Mouse (Mus musculus) brain, embryonic 18.5 days (tissue): ENCODE measurements around the gene Pard3b.

Source experiments
- DNase-seq: peaks from one replicate; pipeline ENCODE4 v3.0.0-alpha.2; 2012; ENCODE audit warnings: low read depth, low spot score

Pard3b gene

GRCm38 (mm10) chr1:61638347-61639111, at the start of gene Pard3b:
Gene Pard3b (plus strand): TSS chr1:61638824.
- no peak for DNase-seq

DNA sequence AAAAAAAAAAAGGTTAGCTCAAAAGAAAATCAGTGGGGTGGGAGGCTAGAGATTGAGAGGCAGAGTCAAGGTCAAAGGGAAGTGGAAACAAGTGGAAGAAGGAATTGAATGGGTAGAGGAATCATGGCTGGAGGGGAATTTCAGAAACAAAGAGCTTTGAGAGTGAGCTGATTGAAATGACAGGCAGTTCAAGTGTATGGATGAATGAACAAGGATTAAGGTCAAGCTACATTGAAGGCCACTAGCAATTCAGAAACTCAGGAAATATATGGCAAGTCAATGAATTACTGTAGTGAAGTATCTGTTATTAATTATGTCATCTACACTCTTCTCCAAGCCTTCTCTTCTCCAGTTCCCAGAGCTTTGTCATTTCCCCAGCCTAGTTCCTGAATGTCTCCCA, 22.4 kb upstream of the Pard3b start:
- no peak for DNase-seq

DNA sequence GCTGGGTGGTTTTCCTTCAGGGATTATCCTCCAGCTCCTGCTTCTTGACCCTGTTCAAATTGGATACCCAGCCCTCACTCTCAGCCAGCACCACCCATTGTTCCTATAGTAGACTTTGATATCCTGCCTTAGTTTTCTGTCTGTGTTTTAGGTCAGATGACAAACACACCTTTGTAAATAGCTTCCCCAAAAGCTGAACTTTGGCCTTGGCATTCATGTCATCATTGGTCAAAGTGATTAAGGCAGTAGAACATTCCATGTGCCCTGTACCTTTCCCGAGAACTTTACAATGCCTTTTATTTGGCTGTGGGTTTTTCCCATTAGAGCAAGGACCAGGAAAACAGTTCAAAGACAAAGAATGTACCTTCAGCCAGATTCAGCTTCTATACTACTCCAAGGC, 18.0 kb upstream of the Pard3b start:
- DNase-seq: no peak

GRCm38 (mm10) chr1:61629857-61630256, 8.8 kb upstream of the Pard3b start:
- DNase-seq: no peak

- no peak for DNase-seq
Observed at GRCm38 (mm10) chr1:61639114-61640093, 780 bp downstream of the Pard3b start.

DNA sequence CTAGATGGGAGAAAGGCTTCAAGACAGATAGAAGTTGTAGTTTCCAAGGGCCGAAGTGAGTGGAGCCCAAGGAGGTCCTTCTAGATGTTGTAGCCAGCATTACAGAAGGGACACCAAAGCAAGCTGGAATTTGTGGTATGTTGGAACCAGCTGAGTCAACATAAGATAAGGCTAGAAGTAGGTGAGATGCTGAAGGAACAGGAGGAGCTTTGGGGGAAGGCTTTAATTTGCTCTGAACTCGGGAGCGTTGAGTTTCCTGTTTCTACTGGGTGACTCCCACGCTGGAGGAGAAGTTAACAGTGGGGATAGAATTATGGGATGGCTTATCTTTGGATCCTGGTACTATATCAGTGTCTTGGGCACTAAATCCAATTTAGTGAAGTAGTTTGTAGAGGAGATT, 3.3 kb downstream of the Pard3b start:
- no peak for DNase-seq

GRCm38 (mm10) chr1:61645062-61645461, 6.4 kb downstream of the Pard3b start:
- no peak for DNase-seq

- no peak for DNase-seq
Observed at GRCm38 (mm10) chr1:61649964-61650363, 11.3 kb downstream of the Pard3b start.

DNA sequence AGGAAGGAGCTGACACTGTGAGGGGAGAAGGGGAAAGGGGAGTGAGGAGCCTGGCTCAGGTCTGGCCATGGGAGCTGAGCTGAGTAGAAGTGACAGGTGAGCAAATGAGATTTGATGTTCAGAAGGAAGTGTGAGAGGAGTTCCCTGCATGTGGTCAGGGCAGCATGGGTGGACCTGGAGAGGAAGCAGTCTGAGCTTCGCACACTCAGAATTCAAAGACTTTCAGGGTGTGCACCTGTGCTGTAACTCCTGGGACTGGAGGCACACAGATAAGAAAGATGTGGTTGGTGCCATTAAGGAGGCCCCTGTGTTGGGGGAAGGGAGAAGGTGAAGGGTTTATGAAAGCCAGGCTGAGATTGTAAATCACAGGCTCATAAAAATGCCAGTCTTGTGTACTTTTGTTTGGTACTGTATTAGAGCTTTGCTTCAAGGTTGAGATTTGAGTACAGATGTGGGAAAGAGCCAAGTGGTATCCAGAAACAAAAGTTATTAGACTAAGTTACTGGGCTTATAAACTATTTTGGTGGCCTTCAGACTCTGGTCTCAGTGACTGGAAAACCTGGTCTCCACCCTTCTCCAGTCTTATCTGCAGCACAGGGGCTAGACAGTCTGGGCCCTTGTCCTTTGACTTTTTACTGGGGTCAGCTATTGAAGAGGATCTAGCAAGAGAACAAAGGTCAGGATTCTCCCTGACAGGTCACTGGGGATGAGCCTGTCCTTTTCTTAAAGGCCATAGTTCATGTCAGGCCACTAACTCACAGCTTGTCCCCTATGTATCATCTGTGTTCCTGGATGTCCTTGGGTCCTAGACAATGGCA, 13.0 kb downstream of the Pard3b start:
- DNase-seq: no peak

- no peak for DNase-seq
Observed at GRCm38 (mm10) chr1:61657760-61658159, 19.1 kb downstream of the Pard3b start.

- DNase-seq: no peak
Observed at GRCm38 (mm10) chr1:61659931-61660330, 21.3 kb downstream of the Pard3b start.

GRCm38 (mm10) chr1:61685221-61685814, 46.7 kb downstream of the Pard3b start:
- no peak for DNase-seq

DNA sequence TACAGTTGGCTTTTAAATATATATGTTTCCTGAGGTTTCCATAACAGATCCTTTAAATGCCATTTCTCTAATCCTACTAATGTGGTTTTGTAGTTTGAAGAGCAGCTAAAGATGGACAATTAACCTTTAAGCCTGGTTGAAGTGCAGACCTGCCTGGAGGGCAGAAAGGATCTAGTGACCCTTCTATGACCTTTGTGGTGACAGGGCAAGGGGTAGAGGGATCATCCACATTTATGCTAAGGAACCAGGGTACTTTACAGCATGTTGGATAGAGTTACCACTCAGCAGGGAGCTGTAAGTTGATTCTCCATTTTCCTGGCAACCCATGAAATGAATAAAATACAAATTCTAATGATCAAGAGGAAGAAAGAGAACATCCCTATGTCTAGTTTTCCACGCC, 47.3 kb downstream of the Pard3b start:
- DNase-seq: no peak

GRCm38 (mm10) chr1:61688301-61688700, 49.7 kb downstream of the Pard3b start:
- no peak for DNase-seq

- no peak for DNase-seq
Observed at GRCm38 (mm10) chr1:61698462-61699218, 60.0 kb downstream of the Pard3b start.

- DNase-seq: no peak
Observed at GRCm38 (mm10) chr1:61709812-61710211, 71.2 kb downstream of the Pard3b start.

GRCm38 (mm10) chr1:61711523-61711922, 72.9 kb downstream of the Pard3b start:
- no peak for DNase-seq

- no peak for DNase-seq
Observed at GRCm38 (mm10) chr1:61729654-61730053, 91.0 kb downstream of the Pard3b start.

DNA sequence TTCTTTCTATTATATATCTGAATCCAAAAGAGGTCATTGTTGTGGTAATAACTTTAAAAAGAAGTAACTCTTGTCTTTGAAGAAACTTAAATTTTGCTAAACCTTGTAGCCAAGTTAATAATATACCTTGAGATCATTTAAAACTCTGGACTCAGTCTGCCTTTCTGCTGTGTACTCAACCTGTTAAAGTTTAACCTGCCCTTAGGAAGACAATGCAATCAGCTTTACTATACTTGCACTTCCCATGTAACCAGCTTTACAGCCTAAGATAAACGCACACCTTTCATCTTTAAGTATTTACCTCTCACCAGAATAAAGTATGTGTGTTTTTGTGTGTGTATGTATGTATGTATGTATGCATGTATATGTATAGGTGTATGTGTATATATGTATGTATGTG, 97.9 kb downstream of the Pard3b start:
- DNase-seq: no peak

DNA sequence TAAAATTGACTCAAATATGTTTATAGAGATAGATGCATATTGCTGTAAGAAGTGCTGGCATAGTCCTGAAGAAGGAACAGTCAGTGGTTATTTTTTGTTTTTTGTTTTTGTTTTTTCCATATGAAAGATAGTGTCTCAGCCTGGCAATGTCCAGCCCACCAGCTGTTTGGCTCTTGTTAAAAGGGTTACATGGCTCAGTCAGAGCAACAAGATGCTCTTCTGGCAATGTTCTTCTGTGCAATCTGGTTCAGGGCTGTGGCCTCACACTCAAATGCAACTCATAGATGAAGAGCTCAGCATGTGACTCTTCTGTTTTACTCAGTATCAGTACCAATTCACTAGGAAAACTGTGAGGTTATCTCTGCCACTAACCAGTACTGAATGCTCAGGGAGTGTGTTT, 104.2 kb downstream of the Pard3b start:
- DNase-seq: no peak

GRCm38 (mm10) chr1:61747481-61747880, 108.9 kb downstream of the Pard3b start:
- no peak for DNase-seq
